Mouse (Mus musculus) CH12.LX (cell line): ENCODE measurements around the gene Dab1.

Source experiments
- CTCF ChIP-seq, 2 experiments: IDR thresholded peaks in 1 of 2; conservative IDR thresholded peaks in 1 of 2; 2 replicates each; pipeline ENCODE4 v1.5.1; 2011 to 2012; ENCODE audit warnings: low read depth in 2 of 2, low read length in 2 of 2, improper control_type of control experiment in 1 of 2, inconsistent platforms in 1 of 2, mild to moderate bottlenecking in 1 of 2, moderate library complexity in 1 of 2
- MAFK ChIP-seq: IDR thresholded peaks from 2 replicates; pipeline ENCODE4 v1.6.1; 2011; ENCODE audit warnings: low read length, improper control_type of control experiment; ENCODE audit not compliant: insufficient replicate concordance
- POLR2A ChIP-seq: IDR thresholded peaks from 2 replicates; pipeline ENCODE4 v1.6.1; 2011; ENCODE audit warnings: low read depth, mild to moderate bottlenecking, improper control_type of control experiment, low read length
- POLR2AphosphoS2 ChIP-seq: IDR thresholded peaks from 2 replicates; pipeline ENCODE4 v1.6.1; 2011; ENCODE audit warnings: low read depth, low read length, improper control_type of control experiment
- RCOR1 ChIP-seq: conservative IDR thresholded peaks from 2 replicates; pipeline ENCODE4 v1.6.1; 2012; ENCODE audit warnings: low read depth, mild to moderate bottlenecking, inconsistent platforms, low read length, improper control_type of control experiment
- TBP ChIP-seq: conservative IDR thresholded peaks from 2 replicates; pipeline ENCODE4 v1.6.1; 2011; ENCODE audit warnings: low read depth, low read length, improper control_type of control experiment

DNA sequence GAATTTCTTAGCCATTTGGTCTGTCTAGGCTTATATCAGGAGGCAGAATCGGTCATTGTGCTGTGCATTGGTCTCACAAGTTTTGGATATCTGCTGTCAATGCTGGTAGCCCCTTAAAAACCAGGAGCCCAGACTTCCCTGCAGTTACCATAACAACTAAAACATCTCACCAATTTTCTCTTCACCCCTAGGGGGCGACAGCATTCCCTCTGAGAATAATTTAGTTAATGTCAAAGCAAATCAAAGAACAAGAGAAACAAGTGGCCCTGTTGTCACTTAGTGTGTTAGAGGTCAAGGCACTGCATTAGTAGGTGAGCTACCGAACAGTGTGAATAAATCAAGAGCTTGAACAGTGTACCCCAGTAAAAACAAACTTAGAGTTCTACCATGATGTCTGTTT, 1106.5 kb downstream of the Dab1 start:
- no peak for TF ChIP-seq POLR2AphosphoS2
- no peak for TF ChIP-seq POLR2A
- peak; percentile 27 to 38; a peak in 3 of 4 replicates for TF ChIP-seq CTCF (conservative IDR thresholded peaks at IDR 0.05 in 1 of 2, IDR thresholded peaks at IDR 0.05 in 1 of 2; ENCODE audit: low read depth in 2 of 2, low read length in 2 of 2)
- TF ChIP-seq TBP, result no peak
- TF ChIP-seq MAFK, result no peak
- TF ChIP-seq RCOR1, result no peak
